Mouse (Mus musculus): ENCODE data around the gene 1700102P08Rik.

DNA sequence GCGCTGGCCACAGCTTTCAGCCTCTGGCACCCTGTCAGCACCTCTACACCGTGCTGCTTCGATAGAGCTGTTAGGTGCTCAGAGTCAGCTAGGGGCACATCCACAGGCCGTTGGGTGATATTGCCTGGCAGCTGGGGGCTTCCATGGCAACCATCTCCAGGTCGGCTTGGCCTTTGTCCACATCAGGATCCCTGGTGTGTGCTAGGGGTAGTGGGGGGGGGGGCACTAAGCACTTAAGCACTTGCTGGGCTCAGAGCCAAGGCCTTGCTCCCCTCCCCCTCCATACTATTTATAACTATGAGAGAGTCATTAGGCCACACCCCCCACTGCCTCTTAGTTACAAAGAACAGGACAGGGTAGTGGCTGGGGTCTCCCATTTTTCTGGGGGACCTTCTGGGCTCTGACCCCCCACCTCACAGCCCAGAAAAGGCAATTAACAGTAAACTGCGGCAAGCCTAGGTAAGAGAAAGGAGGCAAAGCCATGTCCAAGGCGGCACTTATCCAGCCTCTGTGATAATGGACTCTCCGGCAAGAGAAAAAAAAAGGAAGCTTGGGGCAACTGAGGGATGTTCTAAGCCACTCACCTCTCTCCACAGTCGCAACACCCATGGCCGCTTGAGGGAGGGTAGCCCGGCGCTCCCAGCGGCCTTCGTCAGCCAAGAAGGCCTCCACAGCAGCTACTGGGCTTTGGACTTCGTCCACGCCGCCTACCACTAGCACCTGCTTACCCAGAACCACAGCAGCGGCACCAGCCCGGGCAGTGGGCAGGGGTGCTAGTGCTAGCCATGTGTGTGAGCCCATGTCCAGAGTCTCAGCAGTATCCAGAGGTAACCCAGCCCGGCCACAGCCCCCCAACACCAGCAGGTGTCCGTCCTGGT lies 57.9 kb downstream of the 1700102P08Rik start:
- TF ChIP-seq CTCF (IDR thresholded peaks at IDR 0.05; ENCODE audit: insufficient read depth, low read length) (no peak), POLR2A (IDR thresholded peaks at IDR 0.05; ENCODE audit: borderline replicate concordance, extremely low read depth, low read depth, low read length) (no peak)

Measured in lung, adult 2 months (tissue).